Mouse (Mus musculus): ENCODE measurements around the gene Slc39a12. TPM values are rescaled to one million over a fixed set of nuclear protein-coding genes. Genes with fewer than 3 reads are reported as not detected.

The Slc39a12 gene
- 0.23 TPM for polyA plus RNA-seq (2014; fragmentation: Illumina TruSeq; extraction: RNeasy Lipid Tissue Mini Kit (QIAGEN cat#74804))

DNA sequence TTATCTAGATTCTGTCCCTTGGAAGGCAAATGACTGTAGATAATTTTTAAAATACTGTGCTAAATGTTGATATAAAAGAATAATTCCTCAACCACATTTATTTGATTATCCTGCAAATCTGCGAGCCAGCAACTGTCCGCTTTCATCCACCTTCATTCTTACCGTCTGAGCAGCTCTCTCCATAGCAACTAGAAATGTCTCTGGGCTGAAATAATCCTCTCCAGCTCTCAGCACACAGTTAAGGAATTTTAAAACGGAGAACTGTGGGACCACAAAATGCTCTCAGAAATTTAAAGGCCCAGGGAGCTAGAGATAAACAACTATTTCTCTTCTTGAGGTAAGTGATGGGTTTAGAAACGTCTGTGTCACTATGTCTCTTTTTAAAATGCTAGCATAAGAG lies at the start of gene Slc39a12:
Slc39a12 (plus strand) TSS at position 155 of the 400 bp plus-strand sequence.

Other genes with a start within 250 kb of the Slc39a12 start
- gene Tmem236, start 213.8 kb upstream of the Slc39a12 start, polyA plus RNA-seq (2014; fragmentation: Illumina TruSeq; extraction: RNeasy Lipid Tissue Mini Kit (QIAGEN cat#74804)) = 0.20 TPM
- gene Mrc1, start 158.9 kb upstream of the Slc39a12 start, polyA plus RNA-seq (2014; fragmentation: Illumina TruSeq; extraction: RNeasy Lipid Tissue Mini Kit (QIAGEN cat#74804)) = 53.9 TPM
- 24.3 TPM for gene Cacnb2, start 214.8 kb downstream of the Slc39a12 start, polyA plus RNA-seq (2014; fragmentation: Illumina TruSeq; extraction: RNeasy Lipid Tissue Mini Kit (QIAGEN cat#74804))

Data from ovary, adult 10 weeks (tissue).